Mouse (Mus musculus) liver, postnatal 0 days (tissue): ENCODE data around the gene Limd1. TPM values are rescaled to one million over a fixed set of nuclear protein-coding genes. Genes with fewer than 3 reads are reported as not detected.
A peak's percentile ranks its signal among the peaks of the same experiment; 100 is the strongest.

ENCODE experiments used
- ATAC-seq: fragments of 200-750 bp; cut with Nextera tagmentation; 2 replicates; pipeline ENCODE4 v1.8.0; 2017; ENCODE audit warnings: mild to moderate bottlenecking, moderate library complexity
- DNase-seq: peaks from one replicate; pipeline ENCODE4 v3.0.0-alpha.2; 2016
- H3K27ac ChIP-seq: fragments of 300-500 bp; sonication (generic); 2 replicates; pipeline ENCODE4 v1.5.1; 2014; ENCODE audit warnings: antibody characterized with exemption, moderate library complexity, mild to moderate bottlenecking, low read depth
- H3K27me3 ChIP-seq: fragments of 300-500 bp; sonication (generic); 2 replicates; pipeline ENCODE4 v1.6.1; 2014; ENCODE audit warnings: low read length, control low read depth, mixed read lengths; ENCODE audit not compliant: insufficient read depth
- H3K36me3 ChIP-seq: fragments of 300-500 bp; sonication (generic); replicated peaks from 2 replicates; pipeline ENCODE4 v1.6.1; 2014; ENCODE audit warnings: mild to moderate bottlenecking, control low read depth, low read length, moderate library complexity, mixed read lengths; ENCODE audit not compliant: insufficient read depth
- H3K4me1 ChIP-seq: fragments of 300-500 bp; sonication (generic); 2 replicates; pipeline ENCODE4 v1.6.1; 2014; ENCODE audit warnings: antibody characterized with exemption, mild to moderate bottlenecking, control low read depth; ENCODE audit not compliant: insufficient read depth
- H3K4me2 ChIP-seq: fragments of 300-500 bp; sonication (generic); 2 replicates; pipeline ENCODE4 v1.6.1; 2014; ENCODE audit warnings: low read depth, mild to moderate bottlenecking, low read length, moderate library complexity, mixed read lengths
- H3K4me3 ChIP-seq: fragments of 300-500 bp; sonication (generic); 2 replicates; pipeline ENCODE4 v1.5.1; 2014; ENCODE audit warnings: low read depth, low read length
- H3K9ac ChIP-seq: fragments of 300-500 bp; sonication (generic); replicated peaks from 2 replicates; pipeline ENCODE4 v1.6.1; 2014; ENCODE audit warnings: mild to moderate bottlenecking, moderate library complexity
- H3K9me3 ChIP-seq: fragments of 300-500 bp; sonication (generic); 2 replicates; pipeline ENCODE4 v1.6.1; 2016; ENCODE audit warnings: mild to moderate bottlenecking, control low read depth, low read length, mixed read lengths
- CTCF ChIP-seq: sonication (generic); IDR thresholded peaks from 2 replicates; pipeline ENCODE4 v1.5.1; 2016; ENCODE audit warnings: antibody characterized with exemption, low read depth
- EP300 ChIP-seq: IDR thresholded peaks from 2 replicates; pipeline ENCODE4 v1.6.1; 2016; ENCODE audit warnings: antibody characterized with exemption, low read depth, mild to moderate bottlenecking
- WGBS: fragments of 180-500 bp; shearing (Covaris S2); extraction: QIAGEN DNeasy Blood & Tissue Kit; methylation state at CpG from one replicate; pipeline ENCODE4 v1.1.7; 2014; ENCODE audit not compliant: insufficient replicate concordance; 5-methylcytosine and 5-hydroxymethylcytosine counted together
- polyA plus RNA-seq: library from polyadenylated mRNA; unstranded; fragments of >200 nt; fragmentation: Nextera tagmentation; extraction: Ambion mirVana; gene quantifications from 2 replicates; pipeline ENCODE4 v1.2.1, GENCODE M21; 2015

Limd1 gene
- polyA plus RNA-seq, 1 experiment from 2014 or later: 12.4 TPM

DNA sequence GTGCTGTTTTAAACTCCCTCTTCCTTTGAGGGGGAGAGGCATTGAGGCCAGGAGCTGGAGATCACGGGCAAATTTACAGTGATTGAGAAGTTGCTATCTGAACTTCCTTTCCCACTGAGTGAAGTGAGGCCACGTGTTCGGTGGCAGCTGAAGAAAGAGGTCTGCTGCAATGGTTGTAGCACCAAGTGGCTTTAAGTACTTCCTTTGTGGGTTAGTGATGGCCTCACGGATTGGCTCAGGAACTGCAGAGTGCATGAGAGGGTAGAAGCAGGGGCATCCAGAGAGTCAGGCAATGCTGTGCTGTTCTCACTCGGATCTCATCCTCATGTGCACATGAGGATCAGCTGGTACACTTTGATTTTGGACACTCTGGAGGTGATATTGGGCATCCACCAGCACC is 19.4 kb downstream of the Limd1 start:
- Histone ChIP-seq H3K4me3 (no peak overlapping the region), H3K4me2 (no peak overlapping the region), H3K27ac (no peak overlapping the region), H3K4me1 (peaks cover 9% of the 10 kb centered on the region), H3K9me3 (no peaks in the 10 kb centered on the region), H3K9ac (no peak overlapping the region), H3K27me3 (no peaks in the 10 kb centered on the region), H3K36me3 (peaks cover 24% of the 10 kb centered on the region)
- TF ChIP-seq CTCF: no peak
- TF ChIP-seq EP300: no peak
- WGBS: 43% methylated on average over 5 of the region's 5 CpGs
- peak; percentile 36 for DNase-seq
- ATAC-seq: peak; percentile 28; the same call in 1 of the 2 replicates

DNA sequence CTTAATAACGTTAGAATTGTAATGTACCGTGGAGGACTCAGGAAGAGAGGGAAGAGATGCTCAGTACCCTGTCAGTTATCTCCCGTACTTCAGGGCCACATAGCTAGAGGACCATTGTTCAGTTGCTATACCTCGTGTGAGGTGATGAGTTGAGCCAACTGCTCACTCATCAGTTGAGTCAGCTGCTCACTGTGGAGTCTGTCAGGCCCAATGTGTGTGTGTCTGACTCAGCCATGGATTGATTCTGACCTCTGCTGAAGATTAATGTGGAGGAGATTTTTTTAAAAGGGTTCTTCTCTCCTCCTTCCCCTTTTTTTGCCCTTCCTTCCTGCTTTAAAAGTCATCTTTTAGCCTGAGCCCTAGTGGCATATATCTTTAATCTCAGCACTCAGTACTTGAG is 22.0 kb downstream of the Limd1 start:
- no peak overlapping the region for H3K9ac ChIP-seq
- TF ChIP-seq CTCF (no peak), EP300 (no peak)
- no peak overlapping the region for H3K4me3 ChIP-seq
- DNase-seq (no peak), ATAC-seq (no peak)
- H3K36me3 ChIP-seq: peaks cover 40% of the 10 kb centered on the region
- no peaks in the 10 kb centered on the region for H3K27me3 ChIP-seq
- no peaks in the 10 kb centered on the region for H3K9me3 ChIP-seq
- H3K4me2 ChIP-seq: no peak overlapping the region
- H3K4me1 ChIP-seq: peaks cover 5% of the 10 kb centered on the region; the same call in 1 of the 2 replicates
- H3K27ac ChIP-seq: no peak overlapping the region
- WGBS: 74% methylated on average over 4 of the region's 4 CpGs

- 85% methylated on average over 5 of the region's 5 CpGs for WGBS
- TF ChIP-seq EP300: no peak
- no peak for TF ChIP-seq CTCF
These were observed 24.8 kb downstream of the Limd1 start for GRCm38 (mm10) chr9:123503171-123503834.

DNA sequence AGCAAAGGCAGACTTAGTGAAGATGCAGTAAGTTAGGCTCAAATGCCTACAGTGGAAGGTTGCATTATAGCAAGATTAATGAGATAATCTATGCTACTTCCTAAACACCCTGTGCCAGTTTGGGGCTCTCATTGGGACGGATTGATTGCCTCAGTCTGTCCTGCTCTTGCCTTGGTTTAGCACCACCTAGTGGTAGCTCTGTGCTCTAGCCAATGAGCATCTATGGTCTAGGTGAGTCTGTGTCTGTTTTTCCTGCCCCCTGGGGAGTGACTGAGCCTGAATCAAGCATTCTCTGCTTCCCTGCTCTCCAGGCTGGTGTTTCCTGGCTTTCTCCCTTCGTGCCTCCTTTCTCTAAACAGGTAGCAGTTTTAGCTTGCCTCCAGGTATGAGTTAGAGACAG is 25.8 kb downstream of the Limd1 start:
- Histone ChIP-seq H3K4me2 (no peak overlapping the region), H3K36me3 (peaks cover 40% of the 10 kb centered on the region), H3K4me1 (no peaks in the 10 kb centered on the region; the same call in 1 of the 2 replicates), H3K27me3 (no peaks in the 10 kb centered on the region), H3K9me3 (no peaks in the 10 kb centered on the region), H3K27ac (no peak overlapping the region), H3K4me3 (no peak overlapping the region), H3K9ac (no peak overlapping the region)
- TF ChIP-seq CTCF (peak; percentile 99), EP300 (no peak)
- 8% methylated on average over 2 of the region's 2 CpGs for WGBS
- ATAC-seq (peak; percentile 90), DNase-seq (peak; percentile 69)

More at GRCm38 (mm10) chr9:123503171-123503834, 24.8 kb downstream of the Limd1 start:
- Histone ChIP-seq H3K27me3 (no peaks in the 10 kb centered on the region), H3K9ac (no peak overlapping the region), H3K9me3 (no peaks in the 10 kb centered on the region), H3K4me3 (no peak overlapping the region), H3K27ac (no peak overlapping the region), H3K4me1 (no peaks in the 10 kb centered on the region; the same call in 1 of the 2 replicates), H3K36me3 (peaks cover 43% of the 10 kb centered on the region), H3K4me2 (no peak overlapping the region)
- ATAC-seq (no peak), DNase-seq (no peak)

DNA sequence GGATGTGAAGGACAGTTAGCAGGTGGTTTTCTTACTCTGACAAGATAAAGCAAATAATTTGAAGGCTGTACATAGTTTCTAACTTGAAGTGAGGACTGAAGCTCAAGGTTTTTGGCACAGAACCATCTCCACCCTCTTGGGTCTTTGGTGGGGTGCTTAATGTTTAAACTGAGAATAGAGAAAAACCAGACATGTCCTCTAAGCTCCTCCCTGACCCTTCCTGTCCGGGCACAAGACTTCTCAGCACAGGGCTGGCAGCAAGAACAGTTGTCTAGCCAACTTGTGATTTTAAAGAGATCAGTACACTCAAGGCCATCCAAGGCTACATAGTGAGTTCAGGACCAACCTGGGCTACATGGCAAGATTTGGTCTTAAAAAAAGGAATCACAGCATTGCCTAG is 27.1 kb downstream of the Limd1 start:
- ATAC-seq: no peak
- H3K4me3 ChIP-seq: no peak overlapping the region
- peaks cover 6% of the 10 kb centered on the region for H3K4me1 ChIP-seq
- DNase-seq: no peak
- no peak overlapping the region for H3K27ac ChIP-seq
- no peak overlapping the region for H3K9ac ChIP-seq
- H3K36me3 ChIP-seq: peaks cover 44% of the 10 kb centered on the region
- H3K27me3 ChIP-seq: no peaks in the 10 kb centered on the region
- WGBS: 65% methylated on average over 1 of the region's 1 CpGs
- H3K9me3 ChIP-seq: no peaks in the 10 kb centered on the region
- TF ChIP-seq EP300 (no peak), CTCF (no peak)
- no peak overlapping the region for H3K4me2 ChIP-seq

DNA sequence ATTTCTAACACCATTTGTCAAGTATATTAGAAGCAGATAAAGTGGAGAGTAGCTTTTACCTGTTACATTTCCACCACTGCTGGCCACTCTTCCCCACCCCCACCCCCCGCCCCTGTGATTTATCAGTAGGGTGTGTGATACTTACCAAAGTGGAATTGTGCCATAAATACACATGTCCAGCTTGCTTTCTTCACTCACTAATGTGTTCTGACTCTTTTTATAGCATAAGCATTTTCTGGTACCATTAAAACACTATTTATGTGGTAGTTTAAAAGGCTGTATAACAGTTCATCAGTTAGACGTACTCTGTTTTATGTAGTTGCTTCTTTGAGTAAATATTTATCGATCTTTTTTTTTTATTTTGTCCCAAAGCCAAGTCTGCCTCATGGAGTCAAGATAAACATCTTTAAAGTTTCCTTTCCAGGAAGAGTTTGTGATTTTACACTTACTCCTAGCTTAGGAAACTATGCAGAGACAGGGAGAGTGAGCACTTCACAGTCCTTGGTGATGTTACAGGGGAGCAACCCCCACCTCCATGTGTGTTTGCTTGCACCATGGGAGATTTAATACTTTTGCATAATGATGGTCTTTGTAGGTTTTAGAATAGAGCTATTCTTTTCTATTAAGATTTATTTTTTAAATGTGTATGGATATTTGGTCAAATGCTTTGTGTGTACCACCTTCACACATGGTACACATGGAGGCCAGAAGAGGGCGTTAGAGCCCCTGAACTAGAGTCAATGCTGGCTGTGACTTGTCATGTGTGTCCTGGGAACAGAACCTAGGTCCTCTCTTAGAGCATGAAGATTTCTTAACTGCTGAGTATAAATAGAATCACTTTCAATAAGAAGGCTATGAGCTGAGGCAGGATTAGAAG is 28.0 kb downstream of the Limd1 start:
- H3K27me3 ChIP-seq: no peaks in the 10 kb centered on the region
- ATAC-seq (no peak), DNase-seq (no peak)
- no peak overlapping the region for H3K27ac ChIP-seq
- no peak overlapping the region for H3K9ac ChIP-seq
- peaks cover 8% of the 10 kb centered on the region for H3K4me1 ChIP-seq
- H3K4me2 ChIP-seq: no peak overlapping the region
- 71% methylated on average over 4 of the region's 4 CpGs for WGBS
- H3K4me3 ChIP-seq: no peak overlapping the region
- peaks cover 43% of the 10 kb centered on the region for H3K36me3 ChIP-seq
- no peaks in the 10 kb centered on the region for H3K9me3 ChIP-seq
- no peak for TF ChIP-seq EP300
- TF ChIP-seq CTCF: peak; percentile 25
